Mouse (Mus musculus): Measurements from ENCODE around the gene Dazl. TPM values are rescaled to one million over a fixed set of nuclear protein-coding genes. Genes with fewer than 3 reads are reported as not detected.

Gene Dazl
- polyA plus RNA-seq, 1 experiment from 2014 or later, result 0.50 TPM

- no peak for ATAC-seq (replicated peaks; ENCODE audit: insufficient number of reproducible peaks, low FRiP score, low TSS enrichment)
- no peak overlapping the region for H3K27ac ChIP-seq (ENCODE audit: low read depth, low read length)
- H3K9ac ChIP-seq (ENCODE audit: low read depth, low read length), result no peak overlapping the region
- H3K4me3 ChIP-seq (ENCODE audit: low read depth, low read length), result no peak overlapping the region
- WGBS (ENCODE audit: insufficient replicate concordance), result 82% methylated on average over 6 of the region's 6 CpGs
- H3K4me2 ChIP-seq, result no peak overlapping the region
- H3K36me3 ChIP-seq (ENCODE audit: control insufficient read depth, insufficient read depth, low read length), result no peaks in the 10 kb centered on the region
- no peaks in the 10 kb centered on the region for H3K9me3 ChIP-seq (replicated peaks; ENCODE audit: control insufficient read depth, low read length)
- H3K4me1 ChIP-seq (ENCODE audit: control insufficient read depth, insufficient read depth, low read length), result no peaks in the 10 kb centered on the region
- H3K27me3 ChIP-seq (ENCODE audit: control insufficient read depth, insufficient read depth, low read length), result no peaks in the 10 kb centered on the region
Observed at GRCm38 (mm10) chr17:50246605-50247004, 46.8 kb downstream of the Dazl start.

- Histone ChIP-seq H3K9me3 (replicated peaks; ENCODE audit: control insufficient read depth, low read length) (no peaks in the 10 kb centered on the region), H3K9ac (ENCODE audit: low read depth, low read length) (no peak overlapping the region), H3K27ac (ENCODE audit: low read depth, low read length) (no peak overlapping the region), H3K4me1 (ENCODE audit: control insufficient read depth, insufficient read depth, low read length) (no peaks in the 10 kb centered on the region), H3K36me3 (ENCODE audit: control insufficient read depth, insufficient read depth, low read length) (no peaks in the 10 kb centered on the region), H3K4me3 (ENCODE audit: low read depth, low read length) (no peak overlapping the region), H3K27me3 (ENCODE audit: control insufficient read depth, insufficient read depth, low read length) (no peaks in the 10 kb centered on the region), H3K4me2 (no peak overlapping the region)
- WGBS (ENCODE audit: insufficient replicate concordance), result 62% methylated on average over 4 of the region's 4 CpGs
- ATAC-seq (replicated peaks; ENCODE audit: insufficient number of reproducible peaks, low FRiP score, low TSS enrichment), result no peak
Observed at GRCm38 (mm10) chr17:50244675-50245074, 48.8 kb downstream of the Dazl start.

DNA sequence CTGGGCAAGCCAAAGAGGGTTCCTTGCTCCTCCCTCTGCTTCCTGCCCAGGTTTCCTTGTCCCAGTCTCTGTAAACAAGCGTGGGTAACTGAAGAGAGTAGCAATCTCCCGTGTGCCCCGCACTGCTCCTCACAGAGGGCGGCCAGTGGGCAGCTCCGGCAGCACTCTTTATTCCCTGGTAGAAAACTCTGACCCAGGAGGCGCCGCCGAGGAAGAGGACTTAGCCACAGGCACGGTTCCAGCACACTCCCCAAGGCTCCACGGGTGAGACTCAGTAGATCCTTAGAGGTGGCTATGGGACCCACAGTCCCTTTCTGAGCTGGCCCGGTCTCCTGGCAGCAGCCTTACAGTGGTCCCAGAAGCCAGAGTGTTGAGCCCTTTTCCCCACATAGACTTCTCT lies 50.1 kb downstream of the Dazl start:
- Histone ChIP-seq H3K4me1 (ENCODE audit: control insufficient read depth, insufficient read depth, low read length) (no peaks in the 10 kb centered on the region), H3K9ac (ENCODE audit: low read depth, low read length) (no peak overlapping the region), H3K4me3 (ENCODE audit: low read depth, low read length) (no peak overlapping the region), H3K36me3 (ENCODE audit: control insufficient read depth, insufficient read depth, low read length) (no peaks in the 10 kb centered on the region), H3K27me3 (ENCODE audit: control insufficient read depth, insufficient read depth, low read length) (no peaks in the 10 kb centered on the region; the same call in 1 of the 2 replicates), H3K27ac (ENCODE audit: low read depth, low read length) (no peak overlapping the region), H3K9me3 (replicated peaks; ENCODE audit: control insufficient read depth, low read length) (no peaks in the 10 kb centered on the region), H3K4me2 (no peak overlapping the region)
- WGBS (ENCODE audit: insufficient replicate concordance), result 84% methylated on average over 11 of the region's 11 CpGs
- no peak for ATAC-seq (replicated peaks; ENCODE audit: insufficient number of reproducible peaks, low FRiP score, low TSS enrichment)

DNA sequence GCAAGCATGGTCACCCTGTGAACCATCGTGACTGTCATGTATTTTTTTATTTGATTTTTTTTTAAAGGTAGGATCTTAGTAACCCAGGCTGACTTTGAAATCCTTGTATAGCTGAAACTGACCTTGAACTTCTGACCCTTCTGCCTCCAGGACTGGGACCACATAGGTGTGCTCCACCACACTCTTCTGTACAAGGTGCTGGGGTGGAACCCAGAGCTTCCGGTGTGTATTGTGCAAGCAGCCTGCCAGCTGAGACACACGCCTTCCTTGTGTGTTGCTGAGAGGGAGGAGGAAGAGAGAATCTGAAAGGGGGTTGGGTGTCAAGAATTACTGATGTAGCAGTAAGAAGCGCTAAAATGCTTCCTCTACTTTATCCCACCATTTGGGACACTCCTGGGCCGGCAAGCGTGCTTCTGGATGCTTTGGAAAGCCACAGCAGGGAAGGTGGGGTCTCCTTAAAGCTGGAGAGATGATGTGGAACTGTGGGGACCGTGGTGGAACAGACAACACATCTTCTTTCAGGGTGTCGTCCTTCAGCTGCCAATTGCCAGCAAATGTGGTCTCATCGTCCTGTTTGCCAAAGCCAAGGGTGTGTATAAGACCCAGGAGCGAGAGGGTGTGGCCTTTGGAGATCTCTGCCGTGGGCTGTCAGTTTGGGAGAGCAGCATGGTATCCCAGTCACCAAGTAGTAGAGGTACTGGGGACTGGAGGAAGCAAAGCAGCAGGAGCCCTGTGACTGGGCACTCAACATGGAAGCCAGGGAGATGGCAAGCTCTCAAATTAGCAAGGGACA lies 55.4 kb downstream of the Dazl start:
- H3K9ac ChIP-seq (ENCODE audit: low read depth, low read length), result no peak overlapping the region
- 51% methylated on average over 11 of the region's 11 CpGs for WGBS (ENCODE audit: insufficient replicate concordance)
- no peak overlapping the region for H3K4me2 ChIP-seq
- no peaks in the 10 kb centered on the region for H3K4me1 ChIP-seq (ENCODE audit: control insufficient read depth, insufficient read depth, low read length)
- no peaks in the 10 kb centered on the region for H3K36me3 ChIP-seq (ENCODE audit: control insufficient read depth, insufficient read depth, low read length)
- H3K4me3 ChIP-seq (ENCODE audit: low read depth, low read length), result no peak overlapping the region
- no peak overlapping the region for H3K27ac ChIP-seq (ENCODE audit: low read depth, low read length)
- no peak for ATAC-seq (replicated peaks; ENCODE audit: insufficient number of reproducible peaks, low FRiP score, low TSS enrichment)
- H3K9me3 ChIP-seq (replicated peaks; ENCODE audit: control insufficient read depth, low read length), result no peaks in the 10 kb centered on the region
- H3K27me3 ChIP-seq (ENCODE audit: control insufficient read depth, insufficient read depth, low read length), result peaks cover 3% of the 10 kb centered on the region

GRCm38 (mm10) chr17:50237436-50237709 lies 56.1 kb downstream of the Dazl start:
- Histone ChIP-seq H3K9me3 (replicated peaks; ENCODE audit: control insufficient read depth, low read length) (no peaks in the 10 kb centered on the region), H3K36me3 (ENCODE audit: control insufficient read depth, insufficient read depth, low read length) (no peaks in the 10 kb centered on the region), H3K4me2 (no peak overlapping the region), H3K27me3 (ENCODE audit: control insufficient read depth, insufficient read depth, low read length) (peaks cover 3% of the 10 kb centered on the region), H3K4me3 (ENCODE audit: low read depth, low read length) (no peak overlapping the region), H3K9ac (ENCODE audit: low read depth, low read length) (no peak overlapping the region), H3K27ac (ENCODE audit: low read depth, low read length) (no peak overlapping the region), H3K4me1 (ENCODE audit: control insufficient read depth, insufficient read depth, low read length) (no peaks in the 10 kb centered on the region)
- WGBS (ENCODE audit: insufficient replicate concordance), result 5% methylated on average over 8 of the region's 8 CpGs
- ATAC-seq (replicated peaks; ENCODE audit: insufficient number of reproducible peaks, low FRiP score, low TSS enrichment), result no peak

- Histone ChIP-seq H3K36me3 (ENCODE audit: control insufficient read depth, insufficient read depth, low read length) (no peaks in the 10 kb centered on the region), H3K27ac (ENCODE audit: low read depth, low read length) (no peak overlapping the region), H3K4me3 (ENCODE audit: low read depth, low read length) (no peak overlapping the region), H3K4me1 (ENCODE audit: control insufficient read depth, insufficient read depth, low read length) (no peaks in the 10 kb centered on the region), H3K27me3 (ENCODE audit: control insufficient read depth, insufficient read depth, low read length) (peaks cover 3% of the 10 kb centered on the region), H3K9me3 (replicated peaks; ENCODE audit: control insufficient read depth, low read length) (no peaks in the 10 kb centered on the region), H3K9ac (ENCODE audit: low read depth, low read length) (no peak overlapping the region), H3K4me2 (no peak overlapping the region)
- WGBS (ENCODE audit: insufficient replicate concordance), result 49% methylated on average over 9 of the region's 9 CpGs
- ATAC-seq (replicated peaks; ENCODE audit: insufficient number of reproducible peaks, low FRiP score, low TSS enrichment), result 0 out of 2 replicates have a peak, but pooled peaks have one; percentile 14
Observed at GRCm38 (mm10) chr17:50236702-50237435, 56.6 kb downstream of the Dazl start.

- WGBS (ENCODE audit: insufficient replicate concordance), result 62% methylated on average over 13 of the region's 13 CpGs
Observed at GRCm38 (mm10) chr17:50235943-50236701, 57.3 kb downstream of the Dazl start.

GRCm38 (mm10) chr17:50233956-50234355 lies 59.5 kb downstream of the Dazl start:
- H3K9me3 ChIP-seq (replicated peaks; ENCODE audit: control insufficient read depth, low read length), result no peaks in the 10 kb centered on the region
- H3K36me3 ChIP-seq (ENCODE audit: control insufficient read depth, insufficient read depth, low read length), result no peaks in the 10 kb centered on the region
- no peak overlapping the region for H3K27ac ChIP-seq (ENCODE audit: low read depth, low read length)
- no peak overlapping the region for H3K9ac ChIP-seq (ENCODE audit: low read depth, low read length)
- no peak for ATAC-seq (replicated peaks; ENCODE audit: insufficient number of reproducible peaks, low FRiP score, low TSS enrichment)
- H3K4me3 ChIP-seq (ENCODE audit: low read depth, low read length), result no peak overlapping the region
- H3K4me1 ChIP-seq (ENCODE audit: control insufficient read depth, insufficient read depth, low read length), result no peaks in the 10 kb centered on the region
- H3K4me2 ChIP-seq, result no peak overlapping the region
- peaks cover 3% of the 10 kb centered on the region; the same call in 1 of the 2 replicates for H3K27me3 ChIP-seq (ENCODE audit: control insufficient read depth, insufficient read depth, low read length)
- WGBS (ENCODE audit: insufficient replicate concordance), result 79% methylated on average over 5 of the region's 5 CpGs

More at GRCm38 (mm10) chr17:50235943-50236701, 57.3 kb downstream of the Dazl start:
- Histone ChIP-seq H3K4me2 (no peak overlapping the region), H3K4me3 (ENCODE audit: low read depth, low read length) (no peak overlapping the region), H3K4me1 (ENCODE audit: control insufficient read depth, insufficient read depth, low read length) (no peaks in the 10 kb centered on the region), H3K9ac (ENCODE audit: low read depth, low read length) (no peak overlapping the region), H3K27me3 (ENCODE audit: control insufficient read depth, insufficient read depth, low read length) (peaks cover 3% of the 10 kb centered on the region), H3K36me3 (ENCODE audit: control insufficient read depth, insufficient read depth, low read length) (no peaks in the 10 kb centered on the region), H3K27ac (ENCODE audit: low read depth, low read length) (no peak overlapping the region), H3K9me3 (replicated peaks; ENCODE audit: control insufficient read depth, low read length) (no peaks in the 10 kb centered on the region)
- ATAC-seq (replicated peaks; ENCODE audit: insufficient number of reproducible peaks, low FRiP score, low TSS enrichment), result no peak

All from heart, embryonic 11.5 days (tissue).